Mouse (Mus musculus) c-Kit-positive CD71-positive TER-119-positive erythroid progenitor cells, embryonic 14.5 days (primary cell): Measurements from ENCODE around the gene Eif2ak4.

Experiments
- DNase-seq: peaks from one replicate; pipeline ENCODE4 v3.0.0-alpha.2; 2013; ENCODE audit warnings: low spot score

The Eif2ak4 gene

GRCm38 (mm10) chr2:118388341-118389335 is at the start of gene Eif2ak4:
Gene Eif2ak4 (plus strand): TSS chr2:118388618.
- peak; percentile 99 for DNase-seq

- DNase-seq, result no peak
These were observed 47.1 kb upstream of the Eif2ak4 start for GRCm38 (mm10) chr2:118341295-118341694.

- no peak for DNase-seq
These were observed 44.5 kb upstream of the Eif2ak4 start for GRCm38 (mm10) chr2:118343897-118344296.

- DNase-seq, result no peak
These were observed 42.9 kb upstream of the Eif2ak4 start for GRCm38 (mm10) chr2:118345535-118345934.

- DNase-seq, result no peak
These were observed 34.9 kb upstream of the Eif2ak4 start for GRCm38 (mm10) chr2:118353498-118353897.

- DNase-seq, result no peak
These were observed 34.5 kb upstream of the Eif2ak4 start for GRCm38 (mm10) chr2:118353916-118354403.

- no peak for DNase-seq
These were observed 33.2 kb upstream of the Eif2ak4 start for GRCm38 (mm10) chr2:118355138-118355719.

- no peak for DNase-seq
These were observed 16.6 kb upstream of the Eif2ak4 start for GRCm38 (mm10) chr2:118371841-118372240.

- DNase-seq, result no peak
These were observed 15.9 kb upstream of the Eif2ak4 start for GRCm38 (mm10) chr2:118372561-118372900.

GRCm38 (mm10) chr2:118372901-118373571 is 15.4 kb upstream of the Eif2ak4 start, which contains the start of gene Gpr176:
Gene Gpr176 (minus strand): TSS chr2:118373419.
- no peak for DNase-seq

- no peak for DNase-seq
These were observed 14.7 kb upstream of the Eif2ak4 start for GRCm38 (mm10) chr2:118373572-118374279.

GRCm38 (mm10) chr2:118375522-118375921 is 12.9 kb upstream of the Eif2ak4 start:
- DNase-seq, result no peak

- DNase-seq, result no peak
These were observed 12.5 kb upstream of the Eif2ak4 start for GRCm38 (mm10) chr2:118375931-118376330.

- DNase-seq, result no peak
These were observed 8.7 kb upstream of the Eif2ak4 start for GRCm38 (mm10) chr2:118379756-118380155.

GRCm38 (mm10) chr2:118383387-118383786 is 5.0 kb upstream of the Eif2ak4 start:
- no peak for DNase-seq

GRCm38 (mm10) chr2:118389569-118389968 is 1.2 kb downstream of the Eif2ak4 start:
- no peak for DNase-seq

- peak; percentile 11 for DNase-seq
These were observed 1.7 kb downstream of the Eif2ak4 start for GRCm38 (mm10) chr2:118390072-118390471.

- no peak for DNase-seq
These were observed 2.8 kb downstream of the Eif2ak4 start for GRCm38 (mm10) chr2:118391201-118391600.

GRCm38 (mm10) chr2:118399751-118400150 is 11.3 kb downstream of the Eif2ak4 start:
- no peak for DNase-seq

GRCm38 (mm10) chr2:118401834-118402727 is 13.7 kb downstream of the Eif2ak4 start:
- no peak for DNase-seq

- no peak for DNase-seq
These were observed 15.9 kb downstream of the Eif2ak4 start for GRCm38 (mm10) chr2:118404336-118404735.
